ENCODE assay signal across 23 mouse cellular contexts in the genomic region with DNA sequence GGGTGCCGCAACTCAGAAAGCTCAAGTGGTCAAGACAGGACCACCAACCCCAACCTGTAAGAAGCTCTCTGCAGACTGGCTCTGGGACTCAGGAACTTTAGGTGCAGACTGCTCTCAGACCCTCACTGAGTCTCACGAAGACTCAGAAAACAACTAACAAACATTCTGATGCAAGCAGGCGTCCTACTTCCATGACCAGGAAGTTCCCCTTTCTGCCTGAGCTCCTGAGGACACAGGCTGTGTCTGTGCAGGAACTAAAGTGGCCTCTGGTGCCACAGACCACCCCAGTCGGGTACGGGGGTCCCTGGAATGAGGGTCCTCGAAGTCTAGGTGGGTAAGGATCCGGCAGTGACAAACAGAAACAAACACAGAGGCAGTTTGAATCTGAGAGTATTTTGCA. TPM values are rescaled to one million over a fixed set of nuclear protein-coding genes. Genes with fewer than 3 reads are reported as not detected.
"Had no signal": no experiment of that assay in that cellular context is flagged by ENCODE, and none has a peak within 500 bp of the region (broad histone marks: within the 10 kb centered on the region; RNA-seq: fewer than 3 reads in every experiment).

No protein-coding gene starts in this region.

- H3K36me3 ChIP-seq: limb, embryonic 12.5 days; limb, embryonic 15.5 days had no signal

- H3K27ac ChIP-seq: left cerebral cortex, adult 2 months; limb, embryonic 12.5 days; limb, embryonic 15.5 days; liver, embryonic 14.5 days; macrophage; stomach, postnatal 0 days had no signal

- ATAC-seq: intestine, embryonic 16.5 days; lung, postnatal 0 days had no signal

- DNase-seq: layer of hippocampus, postnatal 36 days; left cerebral cortex, postnatal 4 days; lung, embryonic 14.5 days; midbrain, embryonic 14.5 days; right cerebral cortex, postnatal 4 days; thymus, adult 2 months; thymus, postnatal 14 days; thymus, postnatal 4 days had no signal

- H3K4me2 ChIP-seq: limb, embryonic 12.5 days; limb, embryonic 15.5 days; lung, embryonic 14.5 days; midbrain, embryonic 11.5 days had no signal

- H3K9me3 ChIP-seq: limb, embryonic 12.5 days; limb, embryonic 15.5 days had no signal

- H3K9ac ChIP-seq: limb, embryonic 12.5 days; limb, embryonic 15.5 days; liver, embryonic 14.5 days; lung, embryonic 14.5 days had no signal

- H3K4me3 ChIP-seq: left cerebral cortex, adult 2 months; limb, embryonic 12.5 days; limb, embryonic 15.5 days had no signal

- H3K4me1 ChIP-seq: limb, embryonic 15.5 days had no signal

RNA-seq across cellular contexts. Expression of a gene that starts 40.8 kb away (rescaled TPM):
- total RNA-seq: layer of hippocampus, postnatal 36 days; left cerebral cortex, adult 2 months; left cerebral cortex, postnatal 14 days; left cerebral cortex, postnatal 4 days; megakaryocyte-erythroid progenitor cell, adult 5-6 weeks; midbrain, postnatal 0 days had no signal
- polyA plus RNA-seq: kidney, embryonic 14.5 days; limb, embryonic 12.5 days; limb, embryonic 15.5 days; lung, embryonic 14.5 days; macrophage; midbrain, embryonic 14.5 days; midbrain, postnatal 0 days; neural tube, embryonic 11.5 days; neural tube, embryonic 14.5 days had no signal
